Mouse (Mus musculus) hindbrain, embryonic 11.5 days (tissue): ENCODE measurements around the gene E2f3. TPM values are rescaled to one million over a fixed set of nuclear protein-coding genes. Genes with fewer than 3 reads are reported as not detected.
A peak's percentile ranks its signal among the peaks of the same experiment; 100 is the strongest.

Experiments
- ATAC-seq: fragments of 200-750 bp; cut with Nextera tagmentation; 2 replicates; pipeline ENCODE4 v1.8.0; 2017; ENCODE audit warnings: mild to moderate bottlenecking, moderate TSS enrichment, moderate library complexity; ENCODE audit not compliant: low FRiP score
- DNase-seq: peaks from one replicate; pipeline ENCODE4 v3.0.0-alpha.2; 2015; ENCODE audit warnings: low spot score
- H3K27ac ChIP-seq: fragments of 300-500 bp; sonication (generic); 2 replicates; pipeline ENCODE4 v1.5.1; 2014; ENCODE audit warnings: mild to moderate bottlenecking, low read depth, low read length
- H3K27me3 ChIP-seq: fragments of 300-500 bp; sonication (generic); 2 replicates; pipeline ENCODE4 v1.6.1; 2014; ENCODE audit warnings: mild to moderate bottlenecking, low read length, moderate library complexity, mixed read lengths; ENCODE audit not compliant: control insufficient read depth, insufficient read depth
- H3K36me3 ChIP-seq: fragments of 300-500 bp; sonication (generic); 2 replicates; pipeline ENCODE4 v1.6.1; 2014; ENCODE audit warnings: mild to moderate bottlenecking, low read length, moderate library complexity, mixed read lengths; ENCODE audit not compliant: control insufficient read depth, insufficient read depth
- H3K4me1 ChIP-seq: fragments of 300-500 bp; sonication (generic); replicated peaks from 2 replicates; pipeline ENCODE4 v1.6.1; 2014; ENCODE audit warnings: low read length, mixed read lengths; ENCODE audit not compliant: control insufficient read depth, insufficient read depth
- H3K4me2 ChIP-seq: fragments of 300-500 bp; sonication (generic); replicated peaks from 2 replicates; pipeline ENCODE4 v1.6.1; 2014; ENCODE audit warnings: mild to moderate bottlenecking, low read depth, low read length
- H3K4me3 ChIP-seq: fragments of 300-500 bp; sonication (generic); 2 replicates; pipeline ENCODE4 v1.5.1; 2014; ENCODE audit warnings: low read depth, low read length
- H3K9ac ChIP-seq: fragments of 300-500 bp; sonication (generic); 2 replicates; pipeline ENCODE4 v1.6.1; 2014; ENCODE audit warnings: low read depth, low read length
- H3K9me3 ChIP-seq: fragments of 300-500 bp; sonication (generic); 2 replicates; pipeline ENCODE4 v1.6.1; 2016; ENCODE audit warnings: low read length; ENCODE audit not compliant: control insufficient read depth
- WGBS: fragments of 180-500 bp; shearing (Covaris S2); extraction: QIAGEN DNeasy Blood & Tissue Kit; methylation state at CpG from one replicate; pipeline ENCODE4 v1.1.7; 2014; 5-methylcytosine and 5-hydroxymethylcytosine counted together
- polyA plus RNA-seq: library from polyadenylated mRNA; unstranded; fragments of >200 nt; fragmentation: Nextera tagmentation; extraction: Ambion mirVana; gene quantifications from 2 replicates; pipeline ENCODE4 v1.2.1, GENCODE M21; 2014

Gene E2f3
- polyA plus RNA-seq, 1 experiment from 2014 or later = 13.0 TPM

- no peaks in the 10 kb centered on the region for H3K36me3 ChIP-seq
- no peak for DNase-seq
- H3K9me3 ChIP-seq = no peaks in the 10 kb centered on the region
- H3K27ac ChIP-seq = no peak overlapping the region
- H3K4me2 ChIP-seq = no peak overlapping the region
- no peak overlapping the region for H3K4me3 ChIP-seq
- WGBS = 84% methylated on average over 6 of the region's 6 CpGs
- ATAC-seq = no peak
- H3K27me3 ChIP-seq = no peaks in the 10 kb centered on the region
- no peaks in the 10 kb centered on the region for H3K4me1 ChIP-seq
- no peak overlapping the region for H3K9ac ChIP-seq
These were observed 26.4 kb upstream of the E2f3 start for GRCm38 (mm10) chr13:30012226-30012625.

- no peak overlapping the region for H3K4me2 ChIP-seq
- no peaks in the 10 kb centered on the region for H3K9me3 ChIP-seq
- no peak overlapping the region for H3K4me3 ChIP-seq
- 86% methylated on average over 3 of the region's 3 CpGs for WGBS
- ATAC-seq = no peak
- no peak overlapping the region for H3K27ac ChIP-seq
- no peak overlapping the region for H3K9ac ChIP-seq
- no peak for DNase-seq
- no peaks in the 10 kb centered on the region for H3K4me1 ChIP-seq
- H3K27me3 ChIP-seq = no peaks in the 10 kb centered on the region
- H3K36me3 ChIP-seq = no peaks in the 10 kb centered on the region
These were observed 22.9 kb upstream of the E2f3 start for GRCm38 (mm10) chr13:30008738-30009137.

- Histone ChIP-seq H3K9ac (no peak overlapping the region), H3K27ac (no peak overlapping the region), H3K9me3 (no peaks in the 10 kb centered on the region), H3K4me3 (no peak overlapping the region), H3K4me2 (no peak overlapping the region), H3K4me1 (no peaks in the 10 kb centered on the region), H3K36me3 (no peaks in the 10 kb centered on the region), H3K27me3 (no peaks in the 10 kb centered on the region)
- no peak for DNase-seq
- no peak for ATAC-seq
- 87% methylated on average over 3 of the region's 3 CpGs for WGBS
These were observed 19.6 kb upstream of the E2f3 start for GRCm38 (mm10) chr13:30005422-30005821.

GRCm38 (mm10) chr13:30004849-30005248 is 19.0 kb upstream of the E2f3 start:
- Histone ChIP-seq H3K27ac (no peak overlapping the region), H3K36me3 (no peaks in the 10 kb centered on the region), H3K9me3 (no peaks in the 10 kb centered on the region), H3K4me2 (no peak overlapping the region), H3K9ac (no peak overlapping the region), H3K27me3 (no peaks in the 10 kb centered on the region), H3K4me1 (no peaks in the 10 kb centered on the region), H3K4me3 (no peak overlapping the region)
- WGBS = 94% methylated on average over 5 of the region's 5 CpGs
- DNase-seq (no peak), ATAC-seq (no peak)

GRCm38 (mm10) chr13:30003169-30003568 is 17.3 kb upstream of the E2f3 start:
- WGBS = 59% methylated on average over 11 of the region's 11 CpGs
- no peak for DNase-seq
- Histone ChIP-seq H3K9ac (no peak overlapping the region), H3K36me3 (no peaks in the 10 kb centered on the region), H3K9me3 (no peaks in the 10 kb centered on the region), H3K27ac (no peak overlapping the region), H3K4me3 (no peak overlapping the region), H3K4me2 (no peak overlapping the region), H3K27me3 (no peaks in the 10 kb centered on the region), H3K4me1 (no peaks in the 10 kb centered on the region)
- no peak for ATAC-seq

GRCm38 (mm10) chr13:30001041-30001440 is 15.2 kb upstream of the E2f3 start:
- H3K4me1 ChIP-seq = no peaks in the 10 kb centered on the region
- ATAC-seq (no peak), DNase-seq (peak; percentile 12)
- H3K9me3 ChIP-seq = no peaks in the 10 kb centered on the region
- no peak overlapping the region for H3K4me3 ChIP-seq
- no peaks in the 10 kb centered on the region for H3K36me3 ChIP-seq
- H3K27me3 ChIP-seq = no peaks in the 10 kb centered on the region
- H3K4me2 ChIP-seq = no peak overlapping the region
- 62% methylated on average over 5 of the region's 5 CpGs for WGBS
- no peak overlapping the region for H3K27ac ChIP-seq
- H3K9ac ChIP-seq = no peak overlapping the region

GRCm38 (mm10) chr13:29987956-29988355 is 2.1 kb upstream of the E2f3 start:
- 88% methylated on average over 6 of the region's 6 CpGs for WGBS
- Histone ChIP-seq H3K4me3 (no peak overlapping the region), H3K36me3 (no peaks in the 10 kb centered on the region), H3K27ac (no peak overlapping the region), H3K27me3 (no peaks in the 10 kb centered on the region), H3K9me3 (no peaks in the 10 kb centered on the region), H3K9ac (no peak overlapping the region), H3K4me1 (peaks cover 1% of the 10 kb centered on the region; the same call in 1 of the 2 replicates), H3K4me2 (no peak overlapping the region)
- DNase-seq (no peak), ATAC-seq (no peak)

- no peak overlapping the region for H3K27ac ChIP-seq
- WGBS = 19% methylated on average over 9 of the region's 9 CpGs
- H3K9ac ChIP-seq = peak overlapping the region; percentile 47
These were observed 875 bp upstream of the E2f3 start for GRCm38 (mm10) chr13:29986756-29987120.

GRCm38 (mm10) chr13:29985101-29985854 is 585 bp downstream of the E2f3 start:
- peak overlapping the region; percentile 94 for H3K27ac ChIP-seq
- H3K27me3 ChIP-seq = no peaks in the 10 kb centered on the region
- WGBS = under 1% methylated on average over 45 of the region's 62 CpGs
- peak; percentile 77 for DNase-seq
- H3K4me1 ChIP-seq = peaks cover 3% of the 10 kb centered on the region; the same call in 1 of the 2 replicates
- no peaks in the 10 kb centered on the region for H3K36me3 ChIP-seq
- H3K4me2 ChIP-seq = peak overlapping the region; percentile 80
- H3K4me3 ChIP-seq = peak overlapping the region; percentile 69
- ATAC-seq = peak; percentile 5; the same call in 1 of the 2 replicates
- H3K9ac ChIP-seq = peak overlapping the region; percentile 99
- no peaks in the 10 kb centered on the region for H3K9me3 ChIP-seq

More at GRCm38 (mm10) chr13:29986756-29987120, 875 bp upstream of the E2f3 start:
- Histone ChIP-seq H3K9me3 (no peaks in the 10 kb centered on the region), H3K27me3 (no peaks in the 10 kb centered on the region), H3K4me1 (peaks cover 3% of the 10 kb centered on the region; the same call in 1 of the 2 replicates), H3K4me3 (peak overlapping the region; percentile 36), H3K36me3 (no peaks in the 10 kb centered on the region), H3K4me2 (peak overlapping the region; percentile 44)
- ATAC-seq = no peak
- DNase-seq = no peak
